Mouse (Mus musculus) midbrain, embryonic 13.5 days (tissue): ENCODE data around the gene Tln1. TPM values are rescaled to one million over a fixed set of nuclear protein-coding genes. Genes with fewer than 3 reads are reported as not detected.
"Not testable (repeated sequence)": the region's sequence is repeated elsewhere in the genome, so short reads cannot be mapped to it uniquely, and the experiment has no call there.

Experiments used
- ATAC-seq: fragments of 200-750 bp; cut with Nextera tagmentation; 2 replicates; pipeline ENCODE4 v1.8.0; 2017; ENCODE audit warnings: mild to moderate bottlenecking, moderate TSS enrichment, moderate library complexity
- H3K27ac ChIP-seq: fragments of 300-500 bp; sonication (generic); 2 replicates; pipeline ENCODE4 v1.5.1; 2015; ENCODE audit warnings: inconsistent platforms, mild to moderate bottlenecking, moderate library complexity
- H3K27me3 ChIP-seq: fragments of 300-500 bp; sonication (generic); 2 replicates; pipeline ENCODE4 v1.6.1; 2015; ENCODE audit warnings: mild to moderate bottlenecking, inconsistent platforms
- H3K36me3 ChIP-seq: fragments of 300-500 bp; sonication (generic); 2 replicates; pipeline ENCODE4 v1.6.1; 2015; ENCODE audit warnings: mild to moderate bottlenecking, inconsistent platforms
- H3K4me1 ChIP-seq: fragments of 300-500 bp; sonication (generic); replicated peaks from 2 replicates; pipeline ENCODE4 v1.6.1; 2015; ENCODE audit warnings: inconsistent platforms
- H3K4me2 ChIP-seq: fragments of 300-500 bp; sonication (generic); replicated peaks from 2 replicates; pipeline ENCODE4 v1.6.1; 2015; ENCODE audit warnings: moderate library complexity, mild to moderate bottlenecking, inconsistent platforms
- H3K4me3 ChIP-seq: fragments of 300-500 bp; sonication (generic); replicated peaks from 2 replicates; pipeline ENCODE4 v1.5.1; 2015; ENCODE audit warnings: mild to moderate bottlenecking, inconsistent platforms
- H3K9ac ChIP-seq: fragments of 300-500 bp; sonication (generic); replicated peaks from 2 replicates; pipeline ENCODE4 v1.6.1; 2015; ENCODE audit warnings: mild to moderate bottlenecking, inconsistent platforms
- H3K9me3 ChIP-seq: fragments of 300-500 bp; sonication (generic); 2 replicates; pipeline ENCODE4 v1.6.1; 2016; ENCODE audit warnings: mild to moderate bottlenecking, inconsistent platforms
- WGBS: fragments of 180-500 bp; shearing (Covaris S2); methylation state at CpG from one replicate; pipeline ENCODE4 v1.1.7; 2015; 5-methylcytosine and 5-hydroxymethylcytosine counted together
- polyA plus RNA-seq: library from polyadenylated mRNA; unstranded; fragments of >200 nt; fragmentation: Nextera tagmentation; extraction: Ambion mirVana; gene quantifications from 2 replicates; pipeline ENCODE4 v1.2.1, GENCODE M21; 2015

Tln1 gene
- polyA plus RNA-seq, 1 experiment from 2014 or later, result 67.0 TPM

GRCm38 (mm10) chr4:43558631-43559356, 3.7 kb downstream of the Tln1 start:
- Histone ChIP-seq H3K27ac (peak overlapping the region; percentile 49; the same call in 1 of the 2 replicates), H3K4me3 (no peak overlapping the region)

GRCm38 (mm10) chr4:43558028-43558630, 4.4 kb downstream of the Tln1 start:
- H3K9ac ChIP-seq, result peak overlapping the region; percentile 53; the same call in 1 of the 2 replicates
- H3K4me1 ChIP-seq, result peaks cover 48% of the 10 kb centered on the region
- no peaks in the 10 kb centered on the region for H3K27me3 ChIP-seq
- no peak overlapping the region for H3K4me2 ChIP-seq
- H3K4me3 ChIP-seq, result no peak overlapping the region
- H3K9me3 ChIP-seq, result no peaks in the 10 kb centered on the region
- H3K27ac ChIP-seq, result no peak overlapping the region
- no peak for ATAC-seq
- H3K36me3 ChIP-seq, result peaks cover 40% of the 10 kb centered on the region
- WGBS, result 70% methylated on average over 5 of the region's 5 CpGs

More at GRCm38 (mm10) chr4:43558631-43559356, 3.7 kb downstream of the Tln1 start:
- no peaks in the 10 kb centered on the region for H3K27me3 ChIP-seq
- no peak for ATAC-seq
- peaks cover 33% of the 10 kb centered on the region for H3K36me3 ChIP-seq
- H3K4me2 ChIP-seq, result peak overlapping the region; percentile 22; the same call in 1 of the 2 replicates
- no peaks in the 10 kb centered on the region for H3K9me3 ChIP-seq
- peaks cover 55% of the 10 kb centered on the region for H3K4me1 ChIP-seq
- H3K9ac ChIP-seq, result peak overlapping the region; percentile 53
- WGBS, result 40% methylated on average over 13 of the region's 13 CpGs

- Histone ChIP-seq H3K9me3 (no peaks in the 10 kb centered on the region), H3K36me3 (peaks cover 62% of the 10 kb centered on the region), H3K4me2 (no peak overlapping the region), H3K27ac (no peak overlapping the region), H3K4me3 (no peak overlapping the region), H3K9ac (no peak overlapping the region), H3K4me1 (peaks cover 38% of the 10 kb centered on the region), H3K27me3 (no peaks in the 10 kb centered on the region)
- 97% methylated on average over 7 of the region's 7 CpGs for WGBS
- no peak for ATAC-seq
Measured at GRCm38 (mm10) chr4:43555926-43556325, 6.6 kb downstream of the Tln1 start.

GRCm38 (mm10) chr4:43553891-43554290, 8.6 kb downstream of the Tln1 start:
- no peak overlapping the region for H3K9ac ChIP-seq
- H3K36me3 ChIP-seq, result peaks cover 81% of the 10 kb centered on the region
- no peak overlapping the region for H3K4me3 ChIP-seq
- H3K4me1 ChIP-seq, result peaks cover 17% of the 10 kb centered on the region
- H3K27me3 ChIP-seq, result no peaks in the 10 kb centered on the region
- no peak for ATAC-seq
- no peaks in the 10 kb centered on the region for H3K9me3 ChIP-seq
- no peak overlapping the region for H3K4me2 ChIP-seq
- no peak overlapping the region for H3K27ac ChIP-seq

GRCm38 (mm10) chr4:43552437-43552836, 10.1 kb downstream of the Tln1 start:
- H3K36me3 ChIP-seq, result peaks cover 92% of the 10 kb centered on the region
- no peak overlapping the region for H3K4me2 ChIP-seq
- WGBS, result 96% methylated on average over 5 of the region's 5 CpGs

GRCm38 (mm10) chr4:43551854-43552253, 10.6 kb downstream of the Tln1 start:
- not testable (repeated sequence) for H3K4me2 ChIP-seq, ATAC-seq, H3K4me1 ChIP-seq, H3K27ac ChIP-seq, H3K4me3 ChIP-seq, H3K9ac ChIP-seq, H3K9me3 ChIP-seq, H3K27me3 ChIP-seq
- peaks cover 98% of the 10 kb centered on the region for H3K36me3 ChIP-seq
- 86% methylated on average over 6 of the region's 6 CpGs for WGBS

More at GRCm38 (mm10) chr4:43552437-43552836, 10.1 kb downstream of the Tln1 start:
- no peaks in the 10 kb centered on the region for H3K9me3 ChIP-seq
- ATAC-seq, result no peak
- no peak overlapping the region for H3K27ac ChIP-seq
- H3K4me3 ChIP-seq, result no peak overlapping the region
- no peaks in the 10 kb centered on the region for H3K27me3 ChIP-seq
- H3K4me1 ChIP-seq, result peaks cover 3% of the 10 kb centered on the region; the same call in 1 of the 2 replicates
- no peak overlapping the region for H3K9ac ChIP-seq

- WGBS, result 90% methylated on average over 12 of the region's 12 CpGs
- Histone ChIP-seq H3K4me2 (no peak overlapping the region), H3K9ac (no peak overlapping the region), H3K4me3 (no peak overlapping the region), H3K36me3 (peaks cover 100% of the 10 kb centered on the region), H3K4me1 (no peaks in the 10 kb centered on the region), H3K27me3 (no peaks in the 10 kb centered on the region), H3K9me3 (no peaks in the 10 kb centered on the region), H3K27ac (no peak overlapping the region)
- no peak for ATAC-seq
Measured at GRCm38 (mm10) chr4:43549055-43549454, 13.4 kb downstream of the Tln1 start.

- no peak overlapping the region for H3K27ac ChIP-seq
- no peak overlapping the region for H3K4me3 ChIP-seq
- H3K9me3 ChIP-seq, result no peaks in the 10 kb centered on the region
- 96% methylated on average over 8 of the region's 8 CpGs for WGBS
- H3K9ac ChIP-seq, result no peak overlapping the region
- no peak overlapping the region for H3K4me2 ChIP-seq
- ATAC-seq, result no peak
- no peaks in the 10 kb centered on the region for H3K4me1 ChIP-seq
- H3K36me3 ChIP-seq, result peaks cover 100% of the 10 kb centered on the region
- H3K27me3 ChIP-seq, result no peaks in the 10 kb centered on the region
Measured at GRCm38 (mm10) chr4:43547160-43547559, 15.3 kb downstream of the Tln1 start.

- ATAC-seq, result no peak
- H3K4me1 ChIP-seq, result no peaks in the 10 kb centered on the region
- no peaks in the 10 kb centered on the region for H3K9me3 ChIP-seq
- 95% methylated on average over 12 of the region's 12 CpGs for WGBS
- H3K27ac ChIP-seq, result no peak overlapping the region
- H3K9ac ChIP-seq, result no peak overlapping the region
- no peak overlapping the region for H3K4me2 ChIP-seq
- no peak overlapping the region for H3K4me3 ChIP-seq
- peaks cover 100% of the 10 kb centered on the region for H3K36me3 ChIP-seq
- no peaks in the 10 kb centered on the region for H3K27me3 ChIP-seq
Measured at GRCm38 (mm10) chr4:43546375-43547047, 16.0 kb downstream of the Tln1 start.

- H3K4me2 ChIP-seq, result no peak overlapping the region
- H3K9me3 ChIP-seq, result no peaks in the 10 kb centered on the region
- WGBS, result 87% methylated on average over 3 of the region's 3 CpGs
- H3K9ac ChIP-seq, result no peak overlapping the region
- H3K4me3 ChIP-seq, result no peak overlapping the region
- no peaks in the 10 kb centered on the region for H3K4me1 ChIP-seq
- H3K36me3 ChIP-seq, result peaks cover 99% of the 10 kb centered on the region
- H3K27ac ChIP-seq, result no peak overlapping the region
- no peaks in the 10 kb centered on the region for H3K27me3 ChIP-seq
- no peak for ATAC-seq
Measured at GRCm38 (mm10) chr4:43542044-43542443, 20.4 kb downstream of the Tln1 start.

GRCm38 (mm10) chr4:43536031-43536430, 26.5 kb downstream of the Tln1 start:
- WGBS, result 92% methylated on average over 9 of the region's 9 CpGs

GRCm38 (mm10) chr4:43535628-43536027, 26.9 kb downstream of the Tln1 start:
- H3K27me3 ChIP-seq, result no peaks in the 10 kb centered on the region
- H3K36me3 ChIP-seq, result peaks cover 93% of the 10 kb centered on the region
- no peaks in the 10 kb centered on the region for H3K4me1 ChIP-seq
- no peak overlapping the region for H3K9ac ChIP-seq
- 97% methylated on average over 8 of the region's 8 CpGs for WGBS
- H3K4me3 ChIP-seq, result no peak overlapping the region
- H3K27ac ChIP-seq, result no peak overlapping the region
- ATAC-seq, result no peak
- no peaks in the 10 kb centered on the region for H3K9me3 ChIP-seq
- H3K4me2 ChIP-seq, result no peak overlapping the region

More at GRCm38 (mm10) chr4:43536031-43536430, 26.5 kb downstream of the Tln1 start:
- Histone ChIP-seq H3K4me2 (no peak overlapping the region), H3K4me3 (no peak overlapping the region), H3K9ac (no peak overlapping the region), H3K4me1 (no peaks in the 10 kb centered on the region), H3K27me3 (no peaks in the 10 kb centered on the region), H3K27ac (no peak overlapping the region), H3K36me3 (peaks cover 97% of the 10 kb centered on the region), H3K9me3 (no peaks in the 10 kb centered on the region)
- ATAC-seq, result no peak
